Mouse (Mus musculus) cerebellum, adult 11 months (tissue): ENCODE data around the gene Rap1gds1.

ENCODE experiments used
- DNase-seq: peaks from one replicate; pipeline ENCODE4 v3.0.0; 2022

Gene Rap1gds1

GRCm38 (mm10) chr3:139074484-139075211 is at the start of gene Rap1gds1:
Rap1gds1 (minus strand) TSS chr3:139075201.
- DNase-seq, result peak; percentile 71

- no peak for DNase-seq
Observed at GRCm38 (mm10) chr3:139118446-139118845, 43.4 kb upstream of the Rap1gds1 start.

GRCm38 (mm10) chr3:139116733-139117337 is 41.8 kb upstream of the Rap1gds1 start:
- no peak for DNase-seq

- no peak for DNase-seq
Observed at GRCm38 (mm10) chr3:139112335-139112973, 37.5 kb upstream of the Rap1gds1 start.

GRCm38 (mm10) chr3:139111877-139112276 is 36.9 kb upstream of the Rap1gds1 start:
- DNase-seq, result no peak

GRCm38 (mm10) chr3:139108176-139108575 is 33.2 kb upstream of the Rap1gds1 start:
- no peak for DNase-seq

GRCm38 (mm10) chr3:139103914-139104313 is 28.9 kb upstream of the Rap1gds1 start:
- no peak for DNase-seq

GRCm38 (mm10) chr3:139103346-139103745 is 28.3 kb upstream of the Rap1gds1 start:
- DNase-seq, result no peak

GRCm38 (mm10) chr3:139101941-139102340 is 26.9 kb upstream of the Rap1gds1 start:
- no peak for DNase-seq

GRCm38 (mm10) chr3:139099284-139099683 is 24.3 kb upstream of the Rap1gds1 start:
- DNase-seq, result no peak

- no peak for DNase-seq
Observed at GRCm38 (mm10) chr3:139095894-139096293, 20.9 kb upstream of the Rap1gds1 start.

- DNase-seq, result no peak
Observed at GRCm38 (mm10) chr3:139088526-139088925, 13.5 kb upstream of the Rap1gds1 start.

- no peak for DNase-seq
Observed at GRCm38 (mm10) chr3:139083778-139084539, 9.0 kb upstream of the Rap1gds1 start.

GRCm38 (mm10) chr3:139079831-139080230 is 4.8 kb upstream of the Rap1gds1 start:
- no peak for DNase-seq

- DNase-seq, result no peak
Observed at GRCm38 (mm10) chr3:139078010-139078409, 3.0 kb upstream of the Rap1gds1 start.

- DNase-seq, result peak; percentile 16
Observed at GRCm38 (mm10) chr3:139076059-139076455, 1.1 kb upstream of the Rap1gds1 start.

- peak; percentile 91 for DNase-seq
Observed at GRCm38 (mm10) chr3:139075333-139076058, 495 bp upstream of the Rap1gds1 start.

GRCm38 (mm10) chr3:139073801-139074483 is 1.1 kb downstream of the Rap1gds1 start:
- no peak for DNase-seq

GRCm38 (mm10) chr3:139069539-139069938 is 5.5 kb downstream of the Rap1gds1 start:
- DNase-seq, result peak; percentile 23

- no peak for DNase-seq
Observed at GRCm38 (mm10) chr3:139064076-139064475, 10.9 kb downstream of the Rap1gds1 start.

- DNase-seq, result no peak
Observed at GRCm38 (mm10) chr3:139062088-139062487, 12.9 kb downstream of the Rap1gds1 start.
